In the genomic region with DNA sequence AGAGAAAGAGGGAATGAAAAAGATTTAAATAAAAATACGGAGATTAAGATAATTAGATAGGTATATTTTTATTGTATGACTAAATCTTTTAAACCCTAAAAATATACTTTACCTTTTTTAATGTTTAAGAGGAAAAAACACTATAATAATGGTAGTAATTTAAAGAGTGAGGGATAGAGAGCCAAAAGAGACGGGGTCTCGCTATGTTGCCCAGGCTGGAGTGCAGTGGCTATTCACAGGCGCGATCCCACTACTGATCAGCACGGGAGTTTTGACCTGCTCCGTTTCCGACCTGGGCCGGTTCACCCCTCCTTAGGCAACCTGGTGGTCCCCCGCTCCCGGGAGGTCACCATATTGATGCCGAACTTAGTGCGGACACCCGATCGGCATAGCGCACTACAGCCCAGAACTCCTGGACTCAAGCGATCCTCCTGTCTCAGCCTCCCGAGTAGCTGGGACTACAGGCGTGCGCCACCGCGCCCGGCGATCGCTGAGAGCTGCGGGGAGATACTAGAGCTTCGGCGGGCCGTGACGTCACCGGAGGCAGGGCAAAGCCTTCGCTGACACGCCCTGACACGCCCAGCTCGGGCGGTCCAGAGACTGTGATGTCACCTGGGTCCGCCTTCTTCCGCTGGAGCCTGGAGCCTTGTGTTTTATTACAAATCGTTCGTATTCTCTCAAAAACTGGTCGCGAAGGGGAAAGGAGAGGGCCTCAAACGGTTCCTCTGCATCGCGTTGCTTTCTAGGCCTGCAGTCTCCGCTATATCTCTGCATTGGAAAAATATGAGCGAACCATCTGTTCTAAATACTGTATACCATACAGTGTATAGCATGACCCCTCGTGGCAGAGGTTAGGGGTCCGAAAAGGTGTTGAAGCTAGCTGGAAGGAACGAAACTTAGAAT, we compare ENCODE assay signal across 7 mouse cellular contexts. TPM values are rescaled to one million over a fixed set of nuclear protein-coding genes. Genes with fewer than 3 reads are reported as not detected.
DNase-seq lines count a peak whose midpoint lies in the region; ATAC-seq and TF ChIP-seq lines count a peak whose summit lies in the region.
"Not testable (repeated sequence)": the region's sequence is repeated elsewhere in the genome, so short reads cannot be mapped to it uniquely, and the experiment has no call there.

No protein-coding gene starts in this region.

- H3K27ac ChIP-seq in intestine, postnatal 0 days (ENCODE audit: low read depth, low read length) = peak overlapping the region; percentile 76
- H3K27ac ChIP-seq in midbrain, embryonic 12.5 days (replicated peaks) = peak overlapping the region; percentile 76
- peak overlapping the region; percentile 97 for H3K27ac ChIP-seq in small intestine, adult 2 months (ENCODE audit: insufficient read depth, low read depth, low read length)

- H3K4me3 ChIP-seq in intestine, postnatal 0 days (ENCODE audit: low read depth, low read length) = peak overlapping the region; percentile 38
- peak overlapping the region; percentile 61 for H3K4me3 ChIP-seq in midbrain, embryonic 12.5 days
- peak overlapping the region; percentile 81 for H3K4me3 ChIP-seq in small intestine, adult 2 months (ENCODE audit: low read depth, low read length)

- not testable (repeated sequence) for H3K27me3 ChIP-seq in intestine, postnatal 0 days (replicated peaks; ENCODE audit: control insufficient read depth, insufficient read depth, low read length); midbrain, embryonic 12.5 days; small intestine, adult 2 months (ENCODE audit: control insufficient read depth, insufficient read depth, low read length)

- WGBS in intestine, postnatal 0 days = under 1% methylated on average over 40 of the region's 50 CpGs
- under 1% methylated on average over 40 of the region's 50 CpGs for WGBS in midbrain, embryonic 12.5 days
- under 1% methylated on average over 40 of the region's 50 CpGs for WGBS in small intestine, adult 2 months

- peak overlapping the region; percentile 64 for H3K4me2 ChIP-seq in intestine, postnatal 0 days (replicated peaks; ENCODE audit: low read depth)
- H3K4me2 ChIP-seq in midbrain, embryonic 12.5 days (replicated peaks) = peak overlapping the region; percentile 63

- DNase-seq in adrenal gland, adult 8-10 months = peak; percentile 98
- DNase-seq in embryo, embryonic 9.5 days (ENCODE audit: extremely low spot score) = peak; percentile 100
- DNase-seq in gonadal fat pad, adult 2 months (ENCODE audit: low read depth) = peak; percentile 61
- DNase-seq in left cerebral cortex, postnatal 4 days = peak; percentile 98

- intact Hi-C loops in left cerebral cortex, postnatal 4 days (cut with DNase I) = not testable (repeated sequence)

- not testable (repeated sequence) for TF ChIP-seq CTCF in intestine, postnatal 0 days (IDR thresholded peaks at IDR 0.05; ENCODE audit: low read depth)
- peak; percentile 11; the same call in 1 of the 2 replicates for TF ChIP-seq CTCF in small intestine, adult 2 months (IDR thresholded peaks at IDR 0.05; ENCODE audit: extremely low read depth, insufficient read length, insufficient replicate concordance, low read depth, low read length)

- peak; percentile 77 for TF ChIP-seq POLR2A in small intestine, adult 2 months (IDR thresholded peaks at IDR 0.05; ENCODE audit: low read depth, low read length)

- H3K9ac ChIP-seq in intestine, postnatal 0 days (ENCODE audit: low read depth, low read length) = peak overlapping the region; percentile 24; the same call in 1 of the 2 replicates
- peak overlapping the region; percentile 59 for H3K9ac ChIP-seq in midbrain, embryonic 12.5 days (replicated peaks)

- ATAC-seq in intestine, postnatal 0 days = peak; percentile 92
- ATAC-seq in midbrain, embryonic 12.5 days (ENCODE audit: low FRiP score, low read depth) = peak; percentile 96

- H3K36me3 ChIP-seq in intestine, postnatal 0 days (ENCODE audit: control insufficient read depth, insufficient read depth); midbrain, embryonic 12.5 days; small intestine, adult 2 months (ENCODE audit: control insufficient read depth, insufficient read depth, low read length): not testable (repeated sequence)

- H3K4me1 ChIP-seq in intestine, postnatal 0 days (replicated peaks; ENCODE audit: control insufficient read depth, insufficient read depth, low read length); small intestine, adult 2 months (ENCODE audit: control insufficient read depth, insufficient read depth, insufficient read length, low read length): not testable (repeated sequence)
- peaks cover 21% of the 10 kb centered on the region for H3K4me1 ChIP-seq in midbrain, embryonic 12.5 days

- H3K9me3 ChIP-seq in intestine, postnatal 0 days (ENCODE audit: control insufficient read depth); midbrain, embryonic 12.5 days: not testable (repeated sequence)

RNA-seq across cellular contexts. Expression of gene Nemf, which starts 4.3 kb away (rescaled TPM):
- 10 to 100 TPM; 41.6 to 80.5 (median 55.2) TPM for total RNA-seq in adrenal gland, adult 8-10 months (2022)
- polyA plus RNA-seq in gonadal fat pad, adult 2 months (2012; rRNA removed) = 6.2 and 12.9 TPM in 2 replicates
- 41.9 and 45.3 TPM in 2 replicates for polyA plus RNA-seq in intestine, postnatal 0 days (2015; fragmentation: Nextera tagmentation; extraction: Ambion mirVana)
- 10 to 100 TPM; 50.9 to 51.1 TPM for total RNA-seq in left cerebral cortex, postnatal 4 days (2021)
- 95.2 and 101 TPM in 2 replicates for polyA plus RNA-seq in midbrain, embryonic 12.5 days (2016; fragmentation: Nextera tagmentation; extraction: Ambion mirVana)
- polyA plus RNA-seq in small intestine, adult 2 months (2012; rRNA removed) = 0.20 and 0.71 TPM in 2 replicates

RNA-seq across cellular contexts. Expression of gene Arf6, which starts 10.7 kb away (rescaled TPM):
- total RNA-seq in adrenal gland, adult 8-10 months (2022) = 100 to 1,000 TPM; 108 to 148 (median 117) TPM
- 73.3 and 116 TPM in 2 replicates for polyA plus RNA-seq in gonadal fat pad, adult 2 months (2012; rRNA removed)
- 82.7 and 86.3 TPM in 2 replicates for polyA plus RNA-seq in intestine, postnatal 0 days (2015; fragmentation: Nextera tagmentation; extraction: Ambion mirVana)
- 10 to 100 TPM; 70.7 to 71.8 TPM for total RNA-seq in left cerebral cortex, postnatal 4 days (2021)
- polyA plus RNA-seq in midbrain, embryonic 12.5 days (2016; fragmentation: Nextera tagmentation; extraction: Ambion mirVana) = 49.7 and 53.0 TPM in 2 replicates
- 223 and 652 TPM in 2 replicates for polyA plus RNA-seq in small intestine, adult 2 months (2012; rRNA removed)

RNA-seq across cellular contexts. Expression of gene Gm9887, which starts 11.0 kb away (rescaled TPM):
- total RNA-seq in adrenal gland, adult 8-10 months (2022) = under 1 TPM in 2 of 4 experiments, not detected in 2; 0.73 to 0.86 TPM
- 0.35 and 1.4 TPM in 2 replicates for polyA plus RNA-seq in gonadal fat pad, adult 2 months (2012; rRNA removed)
- polyA plus RNA-seq in intestine, postnatal 0 days (2015; fragmentation: Nextera tagmentation; extraction: Ambion mirVana) = 1.9 and 2.4 TPM in 2 replicates
- total RNA-seq in left cerebral cortex, postnatal 4 days (2021) = 1 to 10 TPM in 1 of 2 experiments, not detected in 1; 1.4 TPM
- polyA plus RNA-seq in midbrain, embryonic 12.5 days (2016; fragmentation: Nextera tagmentation; extraction: Ambion mirVana) = 1.6 and 2.3 TPM in 2 replicates
- 1.9 and 5.4 TPM in 2 replicates for polyA plus RNA-seq in small intestine, adult 2 months (2012; rRNA removed)

Comparison
In these comparisons a context has a peak if more than half of its experiments do, and no peak if none do; other contexts are left out.
1. Peak in every context shown above with its lines: DNase-seq, ATAC-seq, H3K4me3 ChIP-seq and H3K27ac ChIP-seq.